Mouse (Mus musculus) heart, embryonic 11.5 days (tissue): ENCODE measurements around the gene Mzt1. TPM values are rescaled to one million over a fixed set of nuclear protein-coding genes. Genes with fewer than 3 reads are reported as not detected.
A peak's percentile ranks its signal among the peaks of the same experiment; 100 is the strongest.

ENCODE experiments used
- ATAC-seq: fragments of 200-750 bp; cut with Nextera tagmentation; replicated peaks from 2 replicates; pipeline ENCODE4 v1.8.0; 2017; ENCODE audit warnings: moderate library complexity; ENCODE audit not compliant: insufficient number of reproducible peaks, low FRiP score, low TSS enrichment
- H3K27ac ChIP-seq: fragments of 300-500 bp; sonication (generic); 2 replicates; pipeline ENCODE4 v1.5.1; 2014; ENCODE audit warnings: mild to moderate bottlenecking, low read depth, low read length
- H3K27me3 ChIP-seq: fragments of 300-500 bp; sonication (generic); 2 replicates; pipeline ENCODE4 v1.6.1; 2014; ENCODE audit warnings: mild to moderate bottlenecking, low read length, mixed read lengths; ENCODE audit not compliant: control insufficient read depth, insufficient read depth
- H3K36me3 ChIP-seq: fragments of 300-500 bp; sonication (generic); 2 replicates; pipeline ENCODE4 v1.6.1; 2014; ENCODE audit warnings: mild to moderate bottlenecking, low read length, moderate library complexity, mixed read lengths; ENCODE audit not compliant: control insufficient read depth, insufficient read depth
- H3K4me1 ChIP-seq: fragments of 300-500 bp; sonication (generic); 2 replicates; pipeline ENCODE4 v1.6.1; 2014; ENCODE audit warnings: low read length; ENCODE audit not compliant: control insufficient read depth, insufficient read depth
- H3K4me2 ChIP-seq: fragments of 300-500 bp; sonication (generic); 2 replicates; pipeline ENCODE4 v1.6.1; 2014; ENCODE audit warnings: mild to moderate bottlenecking, moderate library complexity
- H3K4me3 ChIP-seq: fragments of 300-500 bp; sonication (generic); 2 replicates; pipeline ENCODE4 v1.5.1; 2014; ENCODE audit warnings: low read depth, low read length
- H3K9ac ChIP-seq: fragments of 300-500 bp; sonication (generic); 2 replicates; pipeline ENCODE4 v1.6.1; 2014; ENCODE audit warnings: mild to moderate bottlenecking, low read depth, low read length, moderate library complexity
- H3K9me3 ChIP-seq: fragments of 300-500 bp; sonication (generic); replicated peaks from 2 replicates; pipeline ENCODE4 v1.6.1; 2016; ENCODE audit warnings: low read length; ENCODE audit not compliant: control insufficient read depth
- WGBS: fragments of 180-500 bp; shearing (Covaris S2); extraction: QIAGEN DNeasy Blood & Tissue Kit; methylation state at CpG from one replicate; pipeline ENCODE4 v1.1.7; 2014; ENCODE audit not compliant: insufficient replicate concordance; 5-methylcytosine and 5-hydroxymethylcytosine counted together
- polyA plus RNA-seq: library from polyadenylated mRNA; unstranded; fragments of >200 nt; fragmentation: Nextera tagmentation; extraction: Ambion mirVana; gene quantifications from 2 replicates; pipeline ENCODE4 v1.2.1, GENCODE M21; 2014

The Mzt1 gene
- 93.1 and 97.9 TPM in 2 replicates for polyA plus RNA-seq

DNA sequence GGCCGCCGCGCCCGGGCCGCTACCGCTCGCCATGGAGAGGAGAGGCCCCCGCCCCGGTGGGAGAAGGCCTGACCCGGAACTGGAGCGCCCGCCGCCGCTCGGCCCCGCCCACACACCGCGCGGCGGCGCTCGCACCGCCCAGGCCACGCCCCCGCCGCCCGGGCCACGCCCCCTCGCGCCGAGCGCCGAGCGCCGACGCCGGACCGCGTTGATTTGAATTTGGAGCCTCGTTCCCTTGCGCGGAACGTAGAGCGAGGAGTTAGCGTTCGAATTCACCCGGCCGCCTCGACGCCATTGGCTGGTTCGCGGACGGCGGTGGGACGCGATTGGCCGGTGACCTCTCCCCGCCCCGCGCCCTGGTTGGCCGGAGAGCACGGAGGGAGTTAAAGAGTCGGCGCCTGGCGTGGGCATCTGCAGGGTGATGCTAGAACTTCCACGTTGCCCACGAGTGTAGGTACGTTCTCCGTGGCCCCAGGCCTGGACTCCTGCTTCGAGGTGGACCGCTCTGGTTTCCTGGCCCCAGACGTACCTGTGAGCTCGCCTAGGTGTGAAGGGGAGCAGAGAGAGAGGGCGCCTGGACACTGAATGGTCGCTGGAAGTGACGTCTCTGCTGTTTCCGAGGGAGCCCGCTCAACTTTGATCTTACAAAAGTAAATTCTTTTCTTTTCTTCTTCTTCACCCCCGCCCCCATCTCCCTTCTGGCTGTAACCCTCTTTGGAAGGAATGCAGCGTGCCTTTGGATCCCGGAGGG lies at the start of gene Mzt1, which contains the start of gene Bora:
Gene Mzt1, minus strand, starts transcription at position 104 of the 751 bp plus-strand sequence.
Gene Bora, plus strand, starts transcription at position 192 of the 751 bp plus-strand sequence.
- Histone ChIP-seq H3K9me3 (no peaks in the 10 kb centered on the region), H3K4me1 (peaks cover 24% of the 10 kb centered on the region), H3K4me3 (peak within 1 kb of the TSS; percentile 87), H3K4me2 (peak within 1 kb of the TSS; percentile 76), H3K27me3 (no peaks in the 10 kb centered on the region), H3K9ac (peak within 1 kb of the TSS; percentile 95), H3K36me3 (no peaks in the 10 kb centered on the region), H3K27ac (peak within 1 kb of the TSS; percentile 88)
- peak; percentile 98 for ATAC-seq
- WGBS, result under 1% methylated on average over 67 of the region's 81 CpGs

DNA sequence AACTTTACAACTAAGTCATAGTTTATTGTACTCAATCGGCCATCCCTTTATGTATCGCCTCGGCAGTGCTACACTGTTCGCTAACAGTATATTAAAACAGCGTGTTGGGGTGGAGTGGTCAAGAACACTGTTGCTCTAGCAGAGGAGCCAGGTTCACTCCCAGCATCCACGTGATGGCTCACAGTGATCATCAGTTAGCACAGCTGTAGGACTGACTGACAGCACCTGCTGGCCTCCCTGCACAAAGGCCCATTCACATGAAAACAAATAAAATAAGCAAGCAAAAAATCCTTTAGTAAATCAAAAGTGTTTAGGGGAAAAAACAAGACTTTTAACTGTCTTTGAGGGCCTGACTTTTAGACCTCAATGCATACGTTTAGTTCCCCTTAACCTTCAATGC lies 43.0 kb upstream of the Mzt1 start:
- no peak overlapping the region for H3K4me2 ChIP-seq
- H3K4me3 ChIP-seq, result no peak overlapping the region
- peaks cover 24% of the 10 kb centered on the region for H3K36me3 ChIP-seq
- no peaks in the 10 kb centered on the region for H3K27me3 ChIP-seq
- no peaks in the 10 kb centered on the region for H3K9me3 ChIP-seq
- no peak overlapping the region for H3K27ac ChIP-seq
- WGBS, result 90% methylated on average over 7 of the region's 7 CpGs
- no peaks in the 10 kb centered on the region for H3K4me1 ChIP-seq
- no peak overlapping the region for H3K9ac ChIP-seq
- ATAC-seq, result no peak

- Histone ChIP-seq H3K36me3 (peaks cover 24% of the 10 kb centered on the region), H3K9ac (no peak overlapping the region), H3K9me3 (no peaks in the 10 kb centered on the region), H3K27me3 (no peaks in the 10 kb centered on the region), H3K4me2 (no peak overlapping the region), H3K27ac (no peak overlapping the region), H3K4me3 (no peak overlapping the region), H3K4me1 (no peaks in the 10 kb centered on the region)
- no peak for ATAC-seq
- 87% methylated on average over 4 of the region's 4 CpGs for WGBS
Observed at GRCm38 (mm10) chr14:99071146-99071545, 25.2 kb upstream of the Mzt1 start.

GRCm38 (mm10) chr14:99063091-99063490 lies 17.2 kb upstream of the Mzt1 start:
- Histone ChIP-seq H3K4me3 (no peak overlapping the region), H3K27ac (no peak overlapping the region), H3K9me3 (no peaks in the 10 kb centered on the region), H3K36me3 (peaks cover 16% of the 10 kb centered on the region), H3K9ac (no peak overlapping the region), H3K4me1 (no peaks in the 10 kb centered on the region), H3K27me3 (no peaks in the 10 kb centered on the region), H3K4me2 (no peak overlapping the region)
- ATAC-seq, result no peak
- WGBS, result 96% methylated on average over 2 of the region's 2 CpGs

DNA sequence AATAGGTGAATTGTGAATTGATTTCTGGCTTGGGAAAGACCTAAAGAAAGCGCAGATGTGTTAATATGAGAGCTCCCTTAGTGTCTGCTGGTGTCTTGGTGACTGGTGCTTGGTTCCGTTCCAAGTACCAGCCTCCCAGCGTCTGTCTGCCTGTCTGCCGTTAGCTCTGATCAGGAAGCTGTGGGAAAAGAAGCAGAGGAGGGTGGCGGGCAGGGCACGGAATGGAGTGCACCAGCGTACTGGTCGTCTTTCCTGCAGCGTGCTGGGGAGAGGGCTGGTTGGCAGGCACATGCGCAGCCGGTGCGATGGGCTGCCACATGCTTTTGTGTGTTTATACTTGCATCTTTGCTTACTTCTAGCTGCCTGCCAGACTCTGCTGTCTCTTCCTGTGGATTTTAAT lies 14.7 kb upstream of the Mzt1 start:
- Histone ChIP-seq H3K4me2 (no peak overlapping the region), H3K9me3 (no peaks in the 10 kb centered on the region), H3K4me1 (no peaks in the 10 kb centered on the region), H3K27ac (no peak overlapping the region), H3K9ac (no peak overlapping the region), H3K27me3 (no peaks in the 10 kb centered on the region), H3K36me3 (peaks cover 18% of the 10 kb centered on the region), H3K4me3 (no peak overlapping the region)
- no peak for ATAC-seq
- 84% methylated on average over 12 of the region's 12 CpGs for WGBS

DNA sequence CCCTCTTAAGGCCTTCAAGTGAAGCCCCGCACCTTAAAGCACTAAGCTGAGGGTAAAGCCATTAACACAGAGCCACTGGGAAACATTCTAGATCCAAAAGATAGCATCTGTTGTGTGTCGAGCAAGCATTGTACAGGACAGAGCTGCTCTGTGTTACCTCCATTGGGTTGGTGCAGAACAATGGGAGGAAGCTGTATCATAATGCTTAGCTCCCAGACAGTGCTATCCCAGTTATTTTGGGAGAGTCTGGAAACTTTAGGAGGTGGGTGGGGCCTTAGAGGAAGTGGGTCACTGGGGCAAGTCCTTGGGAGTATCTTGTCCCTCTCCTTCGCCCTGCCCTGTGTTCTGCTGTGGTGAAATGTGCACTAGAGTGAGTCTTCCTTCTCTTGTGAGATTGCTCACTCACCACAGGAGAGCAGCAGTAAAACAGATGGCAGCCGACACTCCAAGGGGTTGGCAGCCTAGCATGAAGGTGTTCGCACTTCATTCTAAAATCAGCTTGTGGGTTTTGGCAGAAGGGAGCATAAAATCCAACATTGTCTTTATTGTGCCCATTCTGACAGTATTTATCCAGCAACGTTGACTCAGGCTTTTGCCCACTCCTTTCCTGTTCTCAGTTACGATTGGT lies 13.1 kb upstream of the Mzt1 start:
- Histone ChIP-seq H3K4me3 (no peak overlapping the region), H3K36me3 (peaks cover 18% of the 10 kb centered on the region), H3K9me3 (no peaks in the 10 kb centered on the region), H3K4me1 (no peaks in the 10 kb centered on the region), H3K27ac (no peak overlapping the region), H3K27me3 (no peaks in the 10 kb centered on the region), H3K4me2 (no peak overlapping the region), H3K9ac (no peak overlapping the region)
- ATAC-seq, result no peak
- WGBS, result 82% methylated on average over 7 of the region's 7 CpGs

DNA sequence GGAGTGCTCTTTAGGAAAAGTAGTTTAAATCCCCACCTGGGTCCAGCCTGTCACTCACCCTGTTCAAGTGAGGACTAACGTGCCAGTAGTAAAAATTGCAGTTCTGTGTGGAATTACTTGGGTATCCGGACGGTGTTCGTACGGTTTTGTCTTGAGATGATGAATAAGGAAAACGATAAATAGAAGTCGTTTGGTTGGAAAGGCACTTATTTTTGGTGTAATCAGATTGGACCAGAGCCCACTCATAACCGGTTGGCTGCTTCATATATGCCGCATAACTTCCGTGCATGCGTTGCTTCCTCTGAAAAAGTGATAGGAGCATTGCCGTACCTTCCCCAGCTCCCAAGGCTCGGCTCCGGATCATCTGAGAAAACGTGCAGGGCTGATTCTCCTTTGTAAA lies 848 bp upstream of the Mzt1 start:
- Histone ChIP-seq H3K9me3 (no peaks in the 10 kb centered on the region), H3K9ac (peak overlapping the region; percentile 95), H3K4me1 (peaks cover 18% of the 10 kb centered on the region), H3K4me2 (peak overlapping the region; percentile 76), H3K4me3 (peak overlapping the region; percentile 87), H3K27ac (peak overlapping the region; percentile 51; the same call in 1 of the 2 replicates), H3K27me3 (no peaks in the 10 kb centered on the region), H3K36me3 (no peaks in the 10 kb centered on the region)
- ATAC-seq, result no peak
- under 1% methylated on average over 15 of the region's 15 CpGs for WGBS

- under 1% methylated on average over 68 of the region's 70 CpGs for WGBS
- H3K9me3 ChIP-seq, result no peaks in the 10 kb centered on the region
Observed at GRCm38 (mm10) chr14:99045378-99046030, 430 bp downstream of the Mzt1 start.

More at GRCm38 (mm10) chr14:99045378-99046030, 430 bp downstream of the Mzt1 start:
- Histone ChIP-seq H3K4me1 (peaks cover 26% of the 10 kb centered on the region), H3K9ac (peak overlapping the region; percentile 95), H3K27me3 (no peaks in the 10 kb centered on the region), H3K4me2 (peak overlapping the region; percentile 76), H3K36me3 (no peaks in the 10 kb centered on the region), H3K4me3 (peak overlapping the region; percentile 87), H3K27ac (peak overlapping the region; percentile 88)
- ATAC-seq, result peak; percentile 36
